Mouse (Mus musculus) bone marrow, adult 2 months (tissue): ENCODE results near the gene Abca14. TPM values are rescaled to one million over a fixed set of nuclear protein-coding genes. Genes with fewer than 3 reads are reported as not detected.

Experiments
- H3K27ac ChIP-seq: fragments of 200-500 bp; 2 replicates; pipeline ENCODE4 v1.5.1; 2012; ENCODE audit warnings: low read depth, mild to moderate bottlenecking, control low read depth, inconsistent platforms, low read length; ENCODE audit not compliant: control insufficient read depth, poor library complexity, insufficient read depth
- H3K4me1 ChIP-seq: fragments of 200-500 bp; 2 replicates; pipeline ENCODE4 v1.6.1; 2011; ENCODE audit warnings: low read length; ENCODE audit not compliant: control insufficient read depth, insufficient read depth
- H3K4me3 ChIP-seq: fragments of 200-500 bp; replicated peaks from 2 replicates; pipeline ENCODE3; 2011; ENCODE audit warnings: mild to moderate bottlenecking, low read depth, low read length, control low read depth; ENCODE audit not compliant: control insufficient read depth
- CTCF ChIP-seq: fragments of 200-500 bp; IDR thresholded peaks from 2 replicates; pipeline ENCODE4 v1.5.1; 2011; ENCODE audit warnings: low read length, control low read depth; ENCODE audit not compliant: control insufficient read depth, insufficient read depth
- POLR2A ChIP-seq: fragments of 200-500 bp; IDR thresholded peaks from 2 replicates; pipeline ENCODE4 v1.6.1; 2011; ENCODE audit warnings: low read depth, mild to moderate bottlenecking, control low read depth, low read length, borderline replicate concordance; ENCODE audit not compliant: control insufficient read depth
- WGBS: fragments of 180-500 bp; shearing (Covaris S2); methylation state at CpG from one replicate; pipeline ENCODE4 v1.1.7; 2018; 5-methylcytosine and 5-hydroxymethylcytosine counted together
- polyA plus RNA-seq: library from polyadenylated mRNA; stranded (reverse); fragments of >200 nt; gene quantifications from 2 replicates; pipeline ENCODE4 v1.2.4, GENCODE M21; 2011; ENCODE audit warnings: low replicate concordance; ENCODE audit not compliant: missing spikeins, insufficient read depth, insufficient read length

Abca14 gene
- polyA plus RNA-seq, 1 experiment = not detected

- no peak overlapping the region for H3K4me3 ChIP-seq
- no peak for TF ChIP-seq POLR2A
- no peak for TF ChIP-seq CTCF
- H3K27ac ChIP-seq = no peak overlapping the region
- H3K4me1 ChIP-seq = no peaks in the 10 kb centered on the region
- WGBS = 39% methylated on average over 13 of the region's 13 CpGs
Observed at GRCm38 (mm10) chr7:120361159-120361558, 157.4 kb downstream of the Abca14 start.

Other genes starting within 250 kb of the Abca14 start
- not detected in 2 replicates for gene Dnah3, start 108.7 kb upstream of the Abca14 start, polyA plus RNA-seq
- gene Tmem159, start 101.6 kb upstream of the Abca14 start, polyA plus RNA-seq = 1.4 and 2.7 TPM in 2 replicates
- not detected in 2 replicates for gene Zp2, start 58.7 kb upstream of the Abca14 start, polyA plus RNA-seq
- gene Anks4b, start 30.1 kb upstream of the Abca14 start, polyA plus RNA-seq = not detected in 2 replicates
- 1.1 TPM in 1 of 2 replicates, not detected in the other for gene Crym, start 1.9 kb upstream of the Abca14 start, polyA plus RNA-seq
- gene Abca15, start 124.7 kb downstream of the Abca14 start, polyA plus RNA-seq = not detected in 2 replicates
- gene Abca16, start 205.7 kb downstream of the Abca14 start, polyA plus RNA-seq = not detected in 2 replicates